Mouse (Mus musculus) bone marrow, adult 2 months (tissue): ENCODE data around the gene Sept7.
"Not testable (repeated sequence)": the region's sequence is repeated elsewhere in the genome, so short reads cannot be mapped to it uniquely, and the experiment has no call there.

Experiments
- CTCF ChIP-seq: fragments of 200-500 bp; IDR thresholded peaks from 2 replicates; pipeline ENCODE4 v1.5.1; 2011; ENCODE audit warnings: low read length, control low read depth; ENCODE audit not compliant: control insufficient read depth, insufficient read depth
- POLR2A ChIP-seq: fragments of 200-500 bp; IDR thresholded peaks from 2 replicates; pipeline ENCODE4 v1.6.1; 2011; ENCODE audit warnings: low read depth, mild to moderate bottlenecking, control low read depth, low read length, borderline replicate concordance; ENCODE audit not compliant: control insufficient read depth

DNA sequence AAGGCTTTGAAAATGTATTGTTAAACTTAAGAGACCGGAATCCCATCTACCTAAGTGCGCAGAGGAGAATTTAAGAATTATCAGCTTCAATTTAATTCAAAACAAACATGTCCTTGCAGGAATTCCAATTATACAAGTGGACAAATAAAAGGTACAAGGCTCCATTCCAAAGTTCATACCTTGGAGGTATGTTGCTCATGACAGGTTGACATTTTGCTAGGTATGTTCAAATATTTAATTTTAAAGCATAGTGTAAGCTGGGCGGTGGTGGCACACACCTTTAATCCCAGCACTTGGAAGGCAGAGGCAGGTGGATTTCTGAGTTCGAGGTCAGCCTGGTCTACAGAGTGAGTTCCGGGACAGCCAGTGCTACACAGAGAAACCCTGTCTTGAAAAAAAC lies 10.5 kb upstream of the Sept7 start:
- TF ChIP-seq CTCF, POLR2A: not testable (repeated sequence)
